Mouse (Mus musculus) cerebellum, adult 18-20 months (tissue): ENCODE data around the gene Slc25a5.

Experiments
- DNase-seq, 2 experiments: peaks; one replicate each; pipeline ENCODE4 v3.0.0; 2021

Gene Slc25a5

DNA sequence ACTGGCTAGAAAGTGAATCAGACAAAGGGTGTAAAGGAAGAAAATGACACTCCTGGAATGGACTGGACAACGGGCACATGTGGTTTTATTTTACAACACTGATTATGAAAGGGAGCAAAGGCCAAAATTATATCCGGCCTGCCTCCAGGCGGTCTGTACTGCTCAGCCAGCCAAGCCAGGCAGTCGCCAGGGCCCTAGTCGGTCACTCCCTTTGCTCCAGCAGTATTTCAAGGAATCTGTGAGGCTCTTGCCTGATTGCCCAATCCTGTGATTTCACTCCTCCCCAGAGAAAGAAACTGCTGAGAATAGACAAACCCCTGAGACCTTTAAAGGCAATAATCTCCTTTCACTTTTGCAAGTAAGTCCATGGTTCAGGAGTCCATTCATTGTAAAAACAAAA lies 8.7 kb downstream of the Slc25a5 start:
- no peak for DNase-seq

DNA sequence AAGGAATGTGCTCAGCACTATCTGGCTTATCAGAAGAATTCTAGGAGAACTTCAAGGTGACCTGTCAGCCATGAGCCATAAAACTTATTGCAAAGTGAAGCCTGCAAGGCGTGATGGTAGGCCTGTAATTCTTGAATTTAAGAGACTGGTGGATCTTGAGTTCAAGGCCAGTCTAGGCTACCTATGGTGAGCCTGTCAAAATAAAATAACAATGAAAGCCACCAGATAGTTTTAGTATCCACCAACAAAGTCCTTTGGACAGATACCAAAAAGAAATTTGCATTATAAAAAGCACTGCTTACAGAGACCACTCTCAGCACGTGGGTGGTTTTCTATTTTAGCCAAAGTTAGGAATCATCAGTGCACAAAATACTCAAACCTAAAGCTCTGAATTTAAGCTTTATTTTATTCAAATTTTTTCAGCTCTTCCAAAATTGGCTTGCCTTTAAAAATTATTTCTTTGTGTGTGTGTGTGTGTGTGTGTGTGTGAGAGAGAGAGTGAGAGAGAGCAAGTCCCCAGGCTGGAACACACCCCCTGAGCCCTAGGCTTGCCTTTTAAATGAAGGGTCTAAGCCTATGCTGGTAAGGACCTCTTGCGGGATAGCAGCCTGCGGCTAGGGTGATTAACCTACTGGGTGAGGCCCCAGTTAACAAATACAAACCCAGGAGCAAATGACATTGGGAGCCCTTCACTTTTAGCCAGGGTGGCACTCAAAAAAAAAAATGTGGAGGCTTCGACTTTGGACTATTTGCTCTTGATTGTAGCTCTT lies 10.2 kb downstream of the Slc25a5 start:
- no peak for DNase-seq

DNA sequence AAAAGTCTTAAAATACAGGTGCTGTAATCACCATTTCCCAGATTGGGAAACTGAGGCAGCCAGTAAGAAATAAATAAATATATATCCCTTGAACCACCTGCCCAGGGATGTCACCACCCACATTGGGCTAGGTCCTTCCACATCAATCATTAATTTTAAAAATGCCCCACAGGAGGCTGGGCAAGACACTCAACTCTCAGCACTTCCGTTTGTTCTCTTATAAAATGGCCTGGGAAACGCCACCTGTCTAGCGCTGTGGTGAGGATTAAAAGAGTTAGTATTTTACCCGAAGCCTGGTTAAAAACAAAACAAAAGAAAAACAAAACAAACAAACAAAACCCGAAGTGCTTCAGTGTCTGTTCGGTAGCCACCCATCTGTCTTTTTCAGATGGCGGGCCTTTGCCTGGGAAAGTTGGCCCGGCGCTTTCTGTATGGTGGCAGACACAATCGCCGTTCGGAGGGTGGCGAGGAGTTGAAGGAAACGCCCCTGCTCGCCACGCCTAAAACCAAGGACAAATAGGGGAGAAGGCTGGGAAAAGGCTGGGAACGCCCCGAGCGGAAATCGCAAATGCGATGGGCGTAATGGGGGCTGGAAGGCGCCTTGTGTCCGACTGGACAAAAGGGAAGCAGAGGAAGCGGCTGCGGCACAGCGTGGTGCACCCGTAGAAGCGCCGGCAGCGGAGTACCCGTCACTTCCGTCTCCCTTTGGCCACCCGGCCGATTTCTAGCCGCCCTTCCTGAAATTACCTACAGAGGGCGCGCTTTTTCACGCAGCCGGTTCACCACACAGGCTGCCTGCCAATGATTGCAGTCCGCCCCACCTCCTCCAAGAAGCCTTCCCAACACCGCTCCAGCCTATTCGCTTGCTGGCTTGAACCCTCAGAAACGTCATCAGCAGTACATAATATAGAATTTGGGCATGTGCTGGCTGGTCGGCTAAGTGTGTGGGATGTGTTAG lies 12.2 kb downstream of the Slc25a5 start:
- DNase-seq: peak; percentile 84 to 89

DNA sequence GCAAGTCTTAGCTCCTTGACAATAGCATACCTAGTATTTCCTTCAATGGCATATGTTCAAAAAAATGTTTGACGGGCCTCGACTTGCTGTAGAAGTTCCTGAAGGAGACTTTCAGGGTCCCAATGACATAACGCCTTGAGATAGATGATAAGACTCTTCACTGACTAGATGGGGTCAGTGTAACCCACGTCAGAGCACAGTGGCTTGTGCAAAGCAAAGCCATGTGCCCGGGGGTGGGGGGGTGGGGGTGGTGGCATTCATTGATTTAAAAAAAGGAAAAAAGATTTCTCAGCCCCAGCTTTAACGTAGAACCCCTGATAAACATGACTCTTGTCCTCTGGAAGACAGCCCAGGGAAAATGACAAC lies 12.8 kb downstream of the Slc25a5 start:
- DNase-seq: no peak

DNA sequence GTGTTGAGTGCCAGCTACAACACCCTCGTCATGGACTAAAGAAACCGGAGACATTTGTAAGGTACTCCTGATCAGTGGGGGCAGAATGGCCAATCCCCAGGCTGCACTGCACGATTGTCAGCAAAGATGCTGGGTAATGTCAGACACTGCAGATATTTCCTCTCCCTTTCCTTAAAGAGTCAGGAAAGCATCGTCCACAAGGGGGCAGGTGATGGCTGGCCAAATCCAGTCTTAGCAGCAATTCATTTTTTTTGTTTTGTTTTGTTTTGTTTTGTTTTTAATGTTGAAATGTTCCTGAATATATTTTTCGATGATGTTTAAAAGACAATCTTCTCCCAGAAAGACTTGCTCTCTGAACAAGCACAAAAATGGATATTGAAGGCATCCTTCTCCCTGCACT lies 15.9 kb downstream of the Slc25a5 start:
- peak; percentile 11 to 22 for DNase-seq

DNA sequence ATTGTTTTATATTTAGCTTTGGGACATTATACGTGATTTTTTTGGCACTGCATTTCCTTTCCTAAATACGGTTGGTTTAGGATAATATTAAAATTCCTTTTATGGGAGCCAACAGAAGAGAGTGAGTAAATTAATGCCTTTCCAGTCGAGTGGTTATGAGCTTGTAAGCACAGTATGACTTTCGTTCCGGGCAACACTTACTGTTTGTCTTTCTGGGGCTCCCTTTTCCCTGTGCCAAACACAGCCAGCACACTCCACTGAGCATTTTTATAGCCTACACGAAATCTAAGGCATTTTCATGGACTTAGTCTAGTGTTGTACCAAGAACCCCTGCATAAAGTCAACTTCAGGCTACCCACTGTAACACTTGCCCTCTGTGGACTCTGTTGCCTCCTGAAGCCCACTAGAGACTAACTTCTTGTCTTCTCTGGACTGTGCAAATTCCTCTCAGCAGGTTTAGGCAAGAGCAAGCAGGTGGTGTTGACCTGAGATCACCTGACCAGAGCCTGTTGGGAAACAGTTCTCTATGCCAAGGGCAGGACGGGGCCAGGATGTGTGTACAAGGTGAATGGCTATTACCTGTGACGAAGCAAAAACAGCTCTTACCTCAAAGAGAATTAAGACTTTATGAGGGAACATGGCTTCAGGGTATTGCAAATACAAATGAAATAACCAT lies 18.8 kb downstream of the Slc25a5 start:
- DNase-seq: no peak

DNA sequence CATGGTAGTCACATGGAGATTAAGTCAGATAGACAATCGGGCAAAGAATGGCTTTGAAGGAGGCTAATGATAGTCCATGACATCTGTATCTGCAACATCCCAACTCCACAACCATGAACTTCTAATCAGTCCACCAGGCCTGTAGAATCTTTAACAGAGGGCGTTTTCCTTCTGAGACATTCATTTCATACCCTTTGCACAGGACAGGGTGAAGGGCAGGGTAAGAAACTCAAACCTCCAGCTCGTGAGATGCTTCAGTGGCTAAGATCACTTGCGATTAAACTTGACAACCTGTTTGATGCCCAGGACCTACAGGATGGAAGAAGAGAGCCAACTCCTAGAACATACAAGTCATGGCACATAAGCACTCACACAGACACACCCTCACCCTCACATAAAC lies 19.6 kb downstream of the Slc25a5 start:
- DNase-seq: no peak

DNA sequence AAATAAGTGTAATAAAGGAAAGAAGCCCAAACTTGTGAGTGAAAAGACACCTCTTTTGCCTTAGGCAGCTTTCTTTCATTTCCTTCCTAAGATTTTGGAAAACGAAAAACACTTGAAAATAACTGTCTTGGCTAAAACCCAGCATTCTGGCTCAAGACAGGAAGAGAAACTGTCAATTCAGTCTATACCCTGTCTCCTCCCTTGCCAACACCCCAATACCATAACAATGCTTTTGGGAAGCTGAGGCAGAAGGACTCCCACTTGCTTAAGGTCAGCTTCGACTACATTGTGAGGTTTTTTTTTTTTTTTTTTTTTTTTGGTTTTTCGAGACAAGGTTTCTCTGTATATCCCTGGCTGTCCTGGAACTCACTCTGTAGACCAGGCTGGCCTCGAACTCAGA lies 20.0 kb downstream of the Slc25a5 start:
- DNase-seq: no peak

DNA sequence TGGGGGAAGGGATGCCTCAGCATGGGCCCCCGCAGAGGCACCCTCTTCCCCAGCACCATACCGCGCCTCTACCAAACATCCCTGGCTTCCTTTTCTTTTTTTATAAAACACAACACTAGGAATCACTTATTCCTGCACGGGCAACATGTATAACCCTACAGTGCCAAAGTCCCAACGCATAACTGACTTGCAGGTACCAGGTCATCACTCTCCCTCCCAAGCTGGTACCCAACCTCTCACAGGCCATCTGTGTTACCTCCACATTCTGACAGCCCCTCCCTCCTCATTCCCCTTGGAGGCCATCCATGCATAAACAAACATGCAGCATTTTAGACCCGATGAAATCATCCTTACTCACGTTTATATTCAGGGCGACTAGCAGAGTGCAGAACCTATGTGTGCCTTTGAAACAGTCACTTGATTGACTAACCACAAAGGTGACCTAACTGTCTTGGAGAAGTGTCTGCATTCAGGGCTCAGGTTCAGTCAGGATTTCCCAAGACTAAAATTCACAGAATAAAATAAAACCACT lies 21.0 kb downstream of the Slc25a5 start:
- DNase-seq: peak in 1 of 2 experiments; percentile 10

DNA sequence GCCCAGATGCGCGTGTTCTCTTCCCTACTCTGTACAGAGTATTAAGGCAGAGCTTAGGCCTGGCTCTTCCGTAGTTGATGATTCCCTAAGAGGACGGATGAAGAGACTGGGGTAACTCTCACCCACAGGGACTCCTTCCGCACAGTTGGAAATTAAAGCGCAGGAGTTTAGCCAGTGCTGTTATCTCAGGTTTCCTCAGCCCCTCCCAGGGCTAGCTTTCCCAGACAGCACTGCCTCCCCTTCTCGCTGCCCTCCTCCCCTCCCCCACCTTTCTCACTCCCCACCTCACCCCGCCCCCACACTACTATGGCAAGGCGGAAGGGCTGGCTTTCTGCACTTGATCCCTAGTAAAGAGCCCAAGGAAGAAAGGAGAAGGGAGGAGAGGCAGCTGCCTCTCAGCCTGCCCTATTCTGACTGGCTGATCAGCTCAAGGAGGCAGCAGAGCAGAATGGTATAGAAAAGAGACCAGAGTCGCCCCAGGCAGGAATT lies 21.5 kb downstream of the Slc25a5 start:
- DNase-seq: peak in 1 of 2 experiments; percentile 33

DNA sequence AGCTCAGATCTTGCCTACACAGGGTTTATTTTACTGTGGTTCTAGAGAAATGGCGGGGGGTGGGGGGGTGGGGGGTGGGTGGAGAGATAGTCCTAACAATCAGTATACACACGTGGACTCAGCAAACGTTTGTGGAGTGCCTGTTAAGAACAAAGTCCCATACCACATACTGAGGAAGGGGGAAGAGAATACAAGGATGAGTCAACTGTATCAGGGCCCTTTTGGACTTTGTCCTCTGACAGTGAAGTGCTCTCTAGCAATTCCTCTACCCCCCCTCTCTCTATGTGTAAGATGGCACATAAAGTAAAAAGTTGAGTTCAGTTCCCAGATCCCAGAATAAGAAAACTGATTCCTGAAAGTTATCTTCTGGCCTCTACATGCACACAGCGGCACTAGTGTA lies 24.1 kb downstream of the Slc25a5 start:
- no peak for DNase-seq

DNA sequence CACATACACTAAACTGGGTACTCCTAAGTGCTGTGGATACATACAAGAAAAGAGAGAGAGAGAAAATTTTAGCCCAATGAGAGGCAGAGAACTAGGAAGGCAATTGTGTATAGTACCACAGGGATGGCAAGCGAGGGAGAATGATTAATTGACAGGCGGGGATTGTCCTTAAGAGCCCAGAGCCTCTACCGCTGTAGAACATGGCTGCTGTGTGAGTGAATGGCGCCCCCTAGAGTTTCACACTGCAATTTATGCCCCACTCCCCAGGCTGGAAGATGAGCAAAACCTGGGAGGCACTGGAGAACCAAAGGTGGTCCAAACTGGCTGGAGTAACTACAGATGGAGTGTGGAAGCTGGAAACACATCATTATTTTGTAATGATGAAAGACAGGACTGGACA lies 24.8 kb downstream of the Slc25a5 start:
- peak; percentile 37 to 40 for DNase-seq

DNA sequence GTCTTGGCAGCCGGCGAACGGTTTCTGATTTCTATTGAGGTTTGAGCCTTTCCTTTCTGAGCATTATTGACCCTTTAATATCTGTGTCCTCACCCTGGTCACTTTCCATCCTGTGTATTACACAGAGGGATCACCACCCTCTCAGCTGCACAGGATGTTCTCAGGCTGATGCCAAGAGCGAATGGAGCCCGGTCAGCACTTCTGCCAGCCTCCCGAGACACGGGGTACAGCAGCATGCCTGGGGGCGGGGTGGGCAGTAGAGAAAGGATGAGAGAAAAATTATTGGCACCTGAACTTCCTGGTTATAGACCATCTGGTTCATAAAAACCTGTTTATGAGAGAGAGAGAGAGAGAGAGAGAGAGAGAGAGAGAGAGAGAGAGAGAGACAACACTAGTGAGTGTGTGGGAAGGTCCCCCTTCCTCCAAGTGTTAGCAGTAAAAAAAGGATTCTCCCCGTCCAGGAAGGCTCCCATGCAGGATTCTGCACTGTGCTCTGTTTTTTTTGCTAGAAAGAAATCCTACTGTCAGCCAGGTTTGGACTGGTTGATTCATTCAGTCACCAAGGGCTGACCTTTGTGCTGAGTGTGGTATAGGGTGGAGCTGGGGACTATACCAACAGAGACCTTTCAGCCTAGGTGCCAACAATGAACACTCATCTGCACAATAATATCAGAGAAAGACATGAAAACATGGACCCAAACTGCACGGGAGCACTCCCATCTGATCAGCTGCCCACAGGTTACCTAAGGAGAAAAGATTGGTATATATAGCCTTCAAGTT lies 28.7 kb downstream of the Slc25a5 start:
- no peak for DNase-seq

DNA sequence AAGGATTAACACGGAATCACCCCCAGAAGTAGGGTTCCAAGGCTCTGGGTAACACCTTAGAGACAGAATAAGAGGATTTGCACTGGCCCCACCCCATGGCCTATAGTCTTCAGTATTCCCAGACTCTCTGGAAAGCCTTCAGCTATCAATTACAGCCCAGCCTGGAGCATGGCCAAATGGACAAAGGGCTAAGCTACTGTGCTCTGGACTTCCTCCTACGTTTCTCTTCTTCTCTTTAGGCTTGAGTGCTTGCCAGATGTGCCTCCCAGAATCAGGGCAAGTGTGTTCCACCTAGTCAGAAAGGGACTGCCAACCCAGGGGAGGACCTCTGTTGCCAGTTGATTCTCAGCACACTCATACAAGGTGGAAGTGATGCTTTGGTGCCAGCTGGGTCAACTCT lies 29.6 kb downstream of the Slc25a5 start:
- DNase-seq: no peak

DNA sequence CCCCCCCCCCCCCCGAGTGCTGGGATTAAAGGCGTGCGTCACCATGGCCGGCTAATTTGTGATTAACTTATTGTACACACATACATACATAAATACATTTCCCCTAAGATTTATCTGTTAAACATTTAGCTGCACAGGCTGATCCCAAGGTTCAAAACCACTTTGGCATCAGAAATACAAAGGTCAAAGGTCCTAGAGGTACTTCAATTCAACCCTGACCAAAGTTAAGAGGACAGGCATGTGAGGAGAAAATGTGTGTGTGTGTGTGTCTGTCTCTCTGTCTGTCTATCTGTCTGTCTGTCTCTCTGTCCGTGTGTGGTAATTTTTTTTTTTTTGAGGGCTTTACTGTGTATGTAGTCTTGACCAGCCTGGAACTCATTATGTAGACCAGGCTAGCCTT lies 31.4 kb downstream of the Slc25a5 start:
- no peak for DNase-seq

DNA sequence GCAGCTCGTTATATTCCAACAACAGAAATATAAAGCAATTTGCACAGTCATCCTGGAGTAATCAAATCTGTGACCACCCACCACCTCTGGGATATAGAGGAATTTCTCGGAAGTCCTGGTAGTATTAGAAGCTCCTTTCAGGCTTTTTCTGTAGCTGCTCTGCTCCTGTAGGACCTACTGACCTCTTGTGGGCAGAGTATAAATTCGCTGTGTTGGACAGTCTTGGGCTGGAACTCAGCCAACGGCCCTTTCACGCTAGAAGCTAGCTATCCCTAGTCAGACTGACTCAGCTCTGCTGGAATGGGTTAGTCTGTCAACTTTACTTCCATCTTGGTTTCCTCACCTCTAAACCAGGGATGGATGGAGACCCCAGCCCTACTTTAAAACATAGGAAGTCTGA lies 34.8 kb downstream of the Slc25a5 start:
- DNase-seq: peak in 1 of 2 experiments; percentile 32

DNA sequence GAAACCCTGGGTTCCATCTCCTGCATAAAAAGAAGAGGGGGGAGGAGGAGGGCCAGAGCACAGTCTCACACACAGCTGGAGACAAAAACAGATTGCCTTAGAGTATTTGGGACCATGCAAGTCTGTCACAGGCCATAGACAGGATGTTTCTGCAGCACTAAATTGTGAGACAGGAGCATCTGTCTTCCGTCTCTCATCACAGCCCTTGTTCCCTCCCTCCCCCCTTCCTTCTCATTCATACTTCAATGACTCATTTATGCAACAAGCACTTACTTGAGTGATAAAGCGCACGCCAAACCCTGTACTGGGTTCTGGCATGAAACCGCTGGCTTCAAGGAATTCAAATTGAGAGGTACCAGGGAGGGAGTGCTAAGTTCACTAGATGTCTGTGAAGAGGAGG lies 36.2 kb downstream of the Slc25a5 start:
- no peak for DNase-seq

DNA sequence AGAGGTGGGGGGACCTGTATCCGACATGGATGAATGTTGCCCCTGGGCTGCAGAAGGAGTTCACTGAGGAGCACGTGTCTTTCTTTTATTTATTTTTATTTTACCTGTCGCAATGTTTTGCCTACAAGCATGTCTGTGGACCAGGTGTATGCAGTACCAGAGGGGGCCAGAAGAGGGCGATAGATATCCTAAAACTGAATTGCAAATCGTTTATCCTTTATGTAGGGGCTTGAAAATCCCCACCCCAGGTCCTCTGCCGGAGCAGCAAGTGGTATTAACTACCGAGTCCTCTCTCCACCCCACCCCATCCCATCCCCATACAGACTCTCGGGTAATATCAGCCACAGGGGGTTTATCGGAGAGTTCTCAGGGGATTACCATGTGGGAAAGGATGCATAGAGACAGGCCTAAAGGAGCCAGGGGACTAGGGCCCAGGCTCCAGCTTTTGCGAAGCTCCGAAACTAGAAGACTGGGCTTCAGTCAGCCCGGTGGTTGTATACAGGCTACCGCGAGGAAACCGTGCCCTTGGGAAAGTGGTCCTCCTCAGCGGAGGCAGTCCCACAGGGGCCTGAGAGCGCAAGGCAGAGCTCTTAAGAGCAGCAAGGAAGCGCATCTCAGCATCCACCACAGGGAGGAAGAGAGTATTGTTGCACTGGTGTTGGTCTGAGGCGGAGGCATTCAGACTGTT lies 38.1 kb downstream of the Slc25a5 start:
- peak; percentile 65 to 73 for DNase-seq

DNA sequence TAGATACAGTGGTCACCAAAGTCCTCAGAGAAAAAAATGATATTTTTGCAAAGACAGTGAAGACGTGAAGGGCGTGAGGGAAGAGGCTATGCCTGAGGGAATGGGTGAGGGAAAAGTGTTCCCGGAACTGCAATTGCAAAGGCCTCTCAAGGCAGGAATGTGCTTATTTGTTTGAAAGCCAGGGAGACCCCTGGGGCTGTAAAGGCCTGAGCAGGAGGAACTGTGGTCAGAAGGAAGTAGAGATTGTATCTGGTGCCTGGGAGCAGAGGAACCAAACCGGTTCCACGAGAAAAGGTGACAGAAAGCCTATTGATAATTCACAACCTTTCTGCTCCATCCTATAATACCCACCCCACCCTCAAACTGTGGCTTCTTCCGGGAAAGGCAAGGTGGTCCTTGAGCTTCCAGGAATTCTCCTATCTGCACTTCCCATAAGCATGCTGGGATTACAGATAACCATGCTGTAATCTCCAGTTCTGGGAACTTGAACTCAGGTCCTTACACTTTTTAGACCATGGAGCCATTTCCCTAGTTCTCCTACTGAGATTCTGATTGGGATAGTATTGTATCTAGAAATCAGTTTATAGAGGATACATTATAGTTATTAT lies 41.7 kb downstream of the Slc25a5 start:
- no peak for DNase-seq

DNA sequence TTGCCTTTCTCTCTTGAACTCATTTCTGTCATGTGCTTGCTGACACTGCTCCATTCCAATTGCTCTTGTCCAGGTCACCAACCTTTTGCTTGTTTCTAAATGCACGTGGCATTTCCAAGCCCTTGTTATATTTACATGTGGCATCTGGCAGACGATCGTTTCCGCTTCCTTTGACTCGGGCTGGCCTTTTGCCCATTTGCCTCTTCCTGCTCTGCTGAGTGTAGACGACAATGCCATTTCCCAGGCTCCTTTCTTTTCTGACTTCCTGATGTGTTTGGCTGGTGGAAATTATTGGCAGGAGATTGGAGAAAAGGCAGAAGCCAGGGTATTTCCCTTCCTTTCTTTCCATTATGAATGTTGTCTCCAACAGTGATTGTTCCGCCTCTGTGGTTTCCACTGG lies 43.9 kb downstream of the Slc25a5 start:
- no peak for DNase-seq

DNA sequence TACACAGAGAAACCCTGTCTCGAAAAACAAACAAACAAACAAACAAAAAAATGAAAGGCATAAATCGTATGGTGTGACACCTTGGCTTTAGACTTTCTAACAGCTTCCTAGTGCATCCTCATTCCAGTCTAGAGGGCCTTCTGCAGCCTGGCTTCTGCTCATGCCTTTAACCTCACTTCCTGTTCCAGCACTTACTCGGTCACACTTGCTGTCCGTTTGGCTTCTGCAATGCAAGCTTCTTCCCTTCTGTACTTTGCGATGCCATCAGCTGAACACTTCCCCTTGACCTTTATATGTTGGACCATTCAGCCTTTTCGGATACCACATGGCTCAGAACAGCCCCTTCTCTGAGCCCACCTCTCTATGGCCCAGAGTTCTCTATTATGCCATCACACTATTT lies 46.2 kb downstream of the Slc25a5 start:
- no peak for DNase-seq
